Mouse (Mus musculus): ENCODE measurements around the gene Uck2. TPM values are rescaled to one million over a fixed set of nuclear protein-coding genes. Genes with fewer than 3 reads are reported as not detected.

Uck2 gene
- total RNA-seq, 2 experiments from 2014 or later: 16.9 to 29.3 TPM

DNA sequence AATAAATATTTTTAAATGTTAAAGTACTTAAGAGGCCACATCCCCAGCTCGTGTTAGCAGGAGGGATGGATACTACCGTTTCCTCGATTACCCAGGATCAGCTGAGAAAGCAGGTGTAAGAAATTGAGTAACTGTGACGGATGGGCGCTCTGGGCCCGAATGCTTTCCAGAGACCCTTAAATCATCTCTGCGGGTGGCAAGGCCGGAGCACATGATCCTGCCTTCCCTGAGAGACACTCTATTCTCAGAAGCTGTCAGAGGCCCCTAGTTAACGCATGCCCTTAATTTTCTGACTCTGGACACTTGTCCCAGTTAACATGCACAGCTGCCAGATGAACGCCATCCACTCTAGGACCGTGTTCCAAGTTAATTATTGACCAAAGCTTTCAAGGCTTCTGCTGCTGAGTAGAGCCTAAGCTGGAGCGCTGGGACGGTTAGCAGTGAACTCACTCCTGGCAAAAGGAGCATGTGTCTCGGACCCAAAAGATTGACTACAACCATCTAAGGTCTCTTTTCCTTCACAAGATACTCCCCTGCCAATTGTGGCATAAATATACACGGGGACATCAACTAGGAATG lies 28.3 kb downstream of the Uck2 start:
- peak; percentile 33 for DNase-seq

DNA sequence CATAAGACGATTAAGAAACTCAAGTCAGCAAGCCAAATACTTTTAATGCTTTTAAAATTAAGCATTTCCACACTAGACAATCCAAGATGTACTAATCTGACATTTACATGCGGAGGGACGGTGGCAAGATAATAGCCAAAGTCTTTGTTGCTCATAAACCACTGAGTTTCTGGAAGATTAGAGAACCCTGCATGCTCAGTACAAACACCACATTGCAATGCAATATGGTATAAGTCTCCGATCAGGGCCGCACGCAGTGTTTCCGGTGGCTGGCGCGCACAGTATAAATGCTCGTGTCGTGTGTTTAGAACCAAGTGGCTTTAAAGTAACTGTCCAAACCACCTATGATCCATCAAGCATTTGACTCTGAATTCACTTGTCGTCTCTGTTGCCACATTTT lies 31.5 kb downstream of the Uck2 start:
- no peak for DNase-seq

DNA sequence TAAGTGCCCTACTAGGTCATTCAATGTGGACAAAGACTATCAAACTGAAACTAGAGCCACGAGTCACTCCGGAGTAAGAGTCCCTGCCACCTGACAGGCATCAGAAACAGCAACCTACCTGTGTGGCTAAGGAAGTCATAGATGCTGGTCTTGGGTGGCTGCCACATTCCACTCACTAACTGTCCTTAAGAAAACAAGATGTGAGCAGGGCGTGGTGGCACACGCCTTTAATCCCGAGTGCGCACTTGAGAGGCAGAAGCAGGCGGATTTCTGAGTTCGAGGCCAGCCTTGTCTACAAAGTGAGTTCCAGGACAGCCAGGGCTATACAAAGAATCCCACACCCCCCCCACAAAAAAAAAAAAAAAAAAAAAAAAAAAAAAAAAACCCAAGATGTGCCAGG lies 35.2 kb downstream of the Uck2 start:
- DNase-seq: no peak

DNA sequence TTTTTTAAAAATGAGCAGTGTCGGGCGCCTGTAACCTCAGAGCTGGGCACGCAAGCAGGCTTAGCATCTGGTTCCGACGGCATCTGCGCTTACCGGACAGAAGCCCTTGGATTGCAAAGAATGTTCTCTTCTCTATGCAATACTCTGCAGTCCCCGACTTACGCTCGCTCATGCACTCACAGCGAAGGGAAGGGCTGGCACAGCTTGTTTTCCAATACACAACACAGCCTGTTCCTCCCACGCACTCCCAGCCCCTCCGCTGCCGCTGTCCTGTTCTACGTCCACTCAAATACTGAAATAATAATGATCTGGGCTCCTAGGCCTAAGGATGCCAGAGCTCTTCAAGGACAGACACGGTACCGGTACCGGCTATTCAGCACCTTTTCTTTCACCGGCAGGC lies 35.9 kb downstream of the Uck2 start:
- no peak for DNase-seq

DNA sequence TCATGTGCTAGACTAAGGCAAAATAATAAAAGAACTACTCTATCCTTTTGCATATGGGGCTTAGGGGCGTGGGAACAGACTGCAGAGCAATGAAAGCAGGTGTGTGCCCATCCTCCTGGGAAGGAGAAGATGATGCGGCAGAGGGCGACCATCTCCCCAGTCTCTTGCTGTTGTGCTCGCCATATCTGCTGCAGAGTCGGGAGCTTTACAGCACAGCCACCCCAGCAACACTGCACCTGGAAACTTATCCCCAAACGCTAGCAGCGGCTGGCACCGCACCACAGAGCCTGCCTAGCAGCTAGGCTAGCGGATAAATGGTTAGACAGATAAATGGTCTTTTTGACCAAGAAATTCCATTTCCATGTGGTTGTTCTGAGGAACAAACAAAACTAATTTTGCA lies 37.2 kb downstream of the Uck2 start:
- no peak for DNase-seq

DNA sequence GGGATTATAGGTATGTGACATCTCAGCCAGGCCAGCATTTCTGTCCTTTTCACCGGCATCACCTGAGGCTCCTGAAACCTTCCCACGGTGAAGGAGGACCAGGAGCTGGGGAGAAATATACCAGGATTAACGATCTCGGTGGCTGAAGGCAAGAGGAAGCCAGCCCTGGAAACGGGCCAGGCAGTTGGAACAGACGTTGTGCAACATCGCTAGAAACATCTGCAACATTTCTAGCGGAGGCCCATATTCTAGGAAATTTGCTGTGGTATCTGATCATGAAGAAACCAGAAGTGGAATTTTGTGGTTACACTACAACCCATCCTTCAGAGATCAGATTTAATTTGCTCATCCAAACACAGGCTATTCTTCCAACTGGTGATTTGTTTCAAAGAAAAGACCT lies 38.1 kb downstream of the Uck2 start:
- peak; percentile 66 for DNase-seq

DNA sequence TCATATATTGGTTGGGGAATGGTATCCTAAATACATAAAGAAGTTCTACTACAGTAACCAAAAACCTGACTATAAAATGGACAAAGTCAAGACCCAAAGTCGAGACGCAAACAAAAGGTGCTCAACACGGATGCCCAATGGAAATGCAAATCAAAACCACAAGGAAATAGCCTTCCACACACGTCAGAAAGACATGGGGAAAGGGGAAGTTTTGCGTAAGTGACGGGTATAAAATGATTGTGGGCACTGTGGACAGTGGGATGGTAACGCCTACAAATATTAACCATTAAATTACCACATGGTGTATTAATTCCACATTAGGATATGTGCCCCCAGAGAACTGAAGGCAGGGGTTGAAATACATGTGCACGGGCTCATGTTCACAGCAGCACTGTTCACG lies 38.8 kb downstream of the Uck2 start:
- no peak for DNase-seq

DNA sequence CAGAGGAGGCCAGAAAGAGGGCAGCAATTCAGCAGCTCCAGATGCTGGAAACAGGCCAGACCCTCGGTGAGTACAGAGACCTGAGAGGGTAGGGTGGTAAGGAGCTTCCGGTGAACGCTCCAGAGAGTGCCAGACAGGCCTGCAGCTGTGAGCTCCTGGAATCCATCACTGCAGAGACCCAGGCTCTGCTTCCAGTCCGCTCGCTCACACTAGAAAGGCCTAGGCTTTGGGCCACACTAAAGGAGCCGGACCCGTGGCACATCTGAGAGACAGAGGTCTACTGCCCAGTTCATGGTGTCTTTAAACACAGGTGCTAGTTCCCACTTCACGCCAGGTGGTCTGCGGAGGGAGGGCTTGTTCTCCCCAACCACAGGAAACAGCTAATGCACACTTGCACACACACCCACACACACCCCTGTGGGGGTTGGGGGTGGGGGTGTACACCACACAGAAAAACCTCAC lies 39.9 kb downstream of the Uck2 start:
- DNase-seq: no peak

DNA sequence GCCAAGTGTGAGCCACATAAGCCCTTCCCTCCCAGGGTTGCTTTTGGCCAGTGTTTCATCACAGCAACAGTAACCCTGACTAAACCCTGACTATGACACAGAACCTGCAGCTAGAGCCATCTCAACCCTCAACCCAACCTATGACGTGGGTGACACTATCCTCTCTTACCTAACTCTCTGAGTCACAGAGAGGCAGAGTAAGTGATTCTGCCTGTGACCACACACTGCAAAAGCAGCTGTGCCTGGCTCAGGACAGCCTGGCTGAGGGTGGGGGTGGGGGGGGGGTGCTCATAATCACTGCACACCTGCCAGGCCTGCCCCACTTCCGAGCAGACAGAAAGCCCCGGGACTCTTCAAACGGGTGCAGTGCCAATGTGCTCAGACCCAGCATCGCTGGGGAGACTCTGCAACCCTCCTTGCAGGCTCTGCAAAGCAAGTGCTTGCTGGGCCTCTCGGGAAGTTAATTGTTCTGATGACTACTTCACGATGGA lies 42.9 kb downstream of the Uck2 start:
- no peak for DNase-seq

DNA sequence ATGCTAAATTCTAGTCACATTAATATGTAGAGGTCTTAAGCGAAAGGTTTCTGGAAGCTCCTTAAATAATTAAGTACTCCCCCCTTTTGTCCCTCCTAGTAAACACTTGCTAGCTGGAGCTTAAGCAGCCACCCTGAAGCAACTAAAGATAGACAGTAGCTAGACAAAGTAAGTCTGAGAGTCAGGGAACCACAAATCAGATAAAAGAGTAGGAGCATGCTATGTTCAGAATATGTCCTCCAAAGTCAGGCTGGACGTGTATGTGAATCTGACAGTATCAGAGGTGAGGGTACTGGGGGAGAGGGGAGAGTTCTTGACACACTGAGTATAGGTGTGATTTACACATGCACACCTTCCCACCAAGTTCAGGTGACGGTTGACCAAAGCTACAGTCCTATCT lies 43.6 kb downstream of the Uck2 start:
- DNase-seq: no peak

DNA sequence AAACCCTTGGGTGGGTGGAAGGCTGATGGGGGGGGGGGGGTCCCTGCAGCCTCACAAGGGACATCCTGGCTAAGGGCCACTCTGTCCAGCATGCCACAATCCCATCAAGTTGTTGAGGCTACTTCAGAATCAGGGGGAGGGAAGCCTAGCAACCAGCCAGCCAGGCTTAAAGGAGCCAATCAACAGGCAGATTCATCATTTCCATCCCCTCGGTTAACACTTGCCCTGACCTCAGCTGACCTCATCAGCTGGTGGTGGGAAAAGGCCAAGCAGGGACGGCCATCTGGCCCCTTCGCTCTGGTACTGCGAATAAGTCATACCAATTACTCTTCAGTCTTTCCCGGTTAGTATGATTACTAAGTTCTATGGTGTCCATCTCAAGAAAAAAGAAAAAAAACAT lies 44.8 kb downstream of the Uck2 start:
- peak; percentile 36 for DNase-seq

DNA sequence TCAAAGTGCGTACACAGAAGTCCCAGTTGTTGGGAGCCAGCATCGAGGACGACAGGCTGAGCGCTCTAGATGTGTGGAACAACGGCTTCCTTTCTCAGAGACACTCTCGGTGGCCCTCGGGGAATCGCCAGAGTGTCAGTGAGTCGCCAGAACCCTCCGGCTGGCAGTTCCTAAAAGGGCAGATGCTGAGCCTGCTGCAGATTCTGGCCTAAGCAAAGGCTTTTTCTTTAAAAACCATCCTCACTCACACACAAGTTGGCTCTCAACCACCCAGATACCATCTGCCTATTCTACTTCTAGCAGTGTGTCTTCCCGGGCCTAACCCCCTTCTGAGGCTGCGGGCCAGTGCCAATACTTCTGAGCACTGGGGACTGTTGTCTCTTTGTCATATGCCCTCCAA lies 45.2 kb downstream of the Uck2 start:
- no peak for DNase-seq

DNA sequence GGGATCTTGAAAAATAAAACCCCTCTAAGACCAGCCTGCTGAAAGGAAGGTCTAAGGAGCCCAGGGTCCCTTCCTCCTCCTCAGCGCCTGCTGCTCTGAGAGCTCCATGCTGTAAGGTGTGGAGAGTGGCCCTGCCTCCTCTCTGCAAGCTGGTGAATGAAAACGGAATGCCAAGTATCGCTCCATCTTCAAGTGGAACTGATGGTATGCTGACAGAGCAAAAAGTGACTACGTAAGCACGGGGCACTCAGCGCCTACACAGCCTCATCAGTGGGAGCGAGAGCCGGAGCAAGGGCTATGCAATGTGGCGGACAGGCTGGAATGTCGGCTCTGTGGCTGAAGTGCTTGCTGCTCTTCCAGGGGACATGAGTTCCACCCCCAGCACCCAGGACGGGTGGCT lies 47.3 kb downstream of the Uck2 start:
- no peak for DNase-seq

DNA sequence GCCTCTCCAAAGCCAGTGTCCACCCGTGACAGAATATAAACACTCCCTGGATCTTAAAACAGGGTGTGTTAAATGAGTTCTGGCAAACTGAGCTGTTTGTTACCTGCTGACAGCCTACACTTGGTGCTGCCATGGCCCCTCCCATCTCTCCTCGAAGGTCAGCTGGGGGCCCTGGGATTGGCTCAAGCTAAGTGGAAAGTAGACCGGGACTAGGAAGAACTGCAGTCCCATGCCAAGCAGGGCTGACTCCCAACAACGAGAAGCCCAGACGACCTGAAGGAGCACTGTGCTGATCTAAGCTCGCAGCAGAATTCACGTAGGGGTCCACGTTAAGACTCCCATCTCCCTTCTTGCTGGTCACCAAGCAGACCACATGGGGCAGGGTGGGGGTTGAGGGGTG lies 48.3 kb downstream of the Uck2 start:
- peak; percentile 38 for DNase-seq

DNA sequence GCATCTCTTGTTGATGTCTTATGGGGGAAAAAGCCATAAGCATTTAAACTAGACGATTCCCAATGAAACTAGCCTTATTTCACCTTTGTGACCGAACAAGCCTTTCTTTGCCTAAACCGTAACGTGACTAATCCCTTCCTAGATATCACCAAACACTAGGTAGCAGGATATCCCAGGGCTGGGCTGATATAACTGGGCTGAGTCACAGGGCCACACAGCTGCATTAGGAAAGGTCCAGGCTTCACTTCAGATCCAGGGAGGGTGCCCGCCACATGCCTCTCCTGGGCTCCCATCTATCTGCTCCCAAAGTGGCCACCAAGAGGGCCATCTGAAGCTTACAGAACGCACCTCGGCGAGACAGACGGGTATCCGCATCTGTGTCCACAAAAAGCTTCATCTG lies 50.8 kb downstream of the Uck2 start:
- DNase-seq: no peak

DNA sequence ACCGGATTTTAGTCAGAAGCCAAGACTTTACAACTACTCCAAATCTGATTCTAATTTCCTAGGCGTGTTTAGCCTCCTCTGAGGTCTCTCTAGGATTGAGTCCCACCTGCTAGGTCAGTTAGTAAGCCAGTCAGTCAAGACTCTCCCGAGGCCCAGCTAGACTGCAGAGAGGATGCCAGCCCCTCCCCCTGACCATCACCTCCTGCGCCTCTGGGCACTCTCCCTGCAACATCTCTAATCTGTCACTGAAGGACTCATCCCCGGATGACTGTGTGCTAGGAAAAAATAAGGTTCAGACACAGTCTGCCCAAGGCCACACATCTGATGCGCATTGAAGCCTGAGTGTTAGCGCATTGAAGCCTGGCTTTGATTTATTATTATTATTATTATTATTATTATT lies 52.2 kb downstream of the Uck2 start:
- no peak for DNase-seq

DNA sequence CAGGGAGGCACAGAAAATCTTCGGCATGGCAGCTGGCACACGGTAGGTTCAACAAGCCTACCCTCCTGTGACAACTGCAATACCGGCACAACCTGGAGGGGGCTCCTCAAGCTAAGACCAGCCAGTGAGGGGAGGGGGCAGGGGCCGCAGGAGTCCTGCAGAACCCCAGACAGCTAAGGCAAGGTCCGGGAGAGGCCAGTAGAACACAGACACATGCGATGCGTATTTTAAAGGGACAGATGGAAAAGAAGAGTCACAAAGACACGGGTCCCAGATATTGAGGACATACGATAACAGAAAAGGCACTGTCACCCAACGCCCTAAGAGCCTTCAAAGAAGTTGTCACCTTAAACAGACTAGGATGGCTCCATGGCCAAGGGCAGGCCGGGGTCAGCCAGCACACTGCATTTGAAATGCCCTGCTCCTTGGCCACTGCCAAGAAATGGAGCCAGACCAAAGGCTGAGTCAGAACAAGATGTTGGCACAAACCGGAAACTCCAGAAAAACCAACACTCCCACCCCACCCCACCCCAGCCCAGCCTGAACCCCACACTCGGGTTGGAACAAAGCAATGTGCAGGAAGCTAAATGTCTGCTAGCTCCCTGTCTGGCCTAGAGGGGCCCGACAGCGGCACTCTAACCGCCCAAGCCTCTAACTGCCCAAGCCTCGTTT lies 53.4 kb downstream of the Uck2 start:
- no peak for DNase-seq

DNA sequence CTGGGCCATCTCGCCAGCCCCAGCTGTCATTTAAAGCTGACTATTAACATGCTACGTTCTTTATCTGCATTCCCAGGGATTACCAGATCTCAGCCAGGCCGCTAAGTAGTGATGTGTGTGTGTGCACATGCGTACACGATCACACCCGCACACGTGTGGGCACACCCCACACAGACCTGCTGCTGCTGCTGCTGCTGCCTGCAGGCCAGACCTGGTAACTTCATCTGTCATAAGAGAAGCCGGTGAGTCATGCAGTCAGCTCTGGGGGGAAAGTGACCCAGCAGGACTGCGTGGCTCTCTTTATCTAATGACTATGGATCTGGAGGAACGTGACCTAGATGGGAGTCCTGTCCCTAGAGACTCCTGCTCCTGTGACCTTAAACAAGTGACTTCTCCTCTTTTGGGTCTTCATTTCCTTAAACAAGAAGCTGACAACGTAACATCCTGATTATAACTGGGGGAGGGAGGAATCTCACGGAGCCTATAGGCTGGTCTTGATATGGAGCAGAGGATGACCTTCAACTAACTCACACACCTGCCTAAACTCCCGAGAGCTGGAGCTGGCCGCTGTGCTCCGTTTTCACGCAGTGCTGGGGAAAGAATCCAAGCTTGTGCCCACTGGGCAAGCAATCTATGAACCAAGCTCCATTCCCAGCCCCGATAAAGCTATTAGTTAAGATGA lies 54.0 kb downstream of the Uck2 start:
- no peak for DNase-seq

DNA sequence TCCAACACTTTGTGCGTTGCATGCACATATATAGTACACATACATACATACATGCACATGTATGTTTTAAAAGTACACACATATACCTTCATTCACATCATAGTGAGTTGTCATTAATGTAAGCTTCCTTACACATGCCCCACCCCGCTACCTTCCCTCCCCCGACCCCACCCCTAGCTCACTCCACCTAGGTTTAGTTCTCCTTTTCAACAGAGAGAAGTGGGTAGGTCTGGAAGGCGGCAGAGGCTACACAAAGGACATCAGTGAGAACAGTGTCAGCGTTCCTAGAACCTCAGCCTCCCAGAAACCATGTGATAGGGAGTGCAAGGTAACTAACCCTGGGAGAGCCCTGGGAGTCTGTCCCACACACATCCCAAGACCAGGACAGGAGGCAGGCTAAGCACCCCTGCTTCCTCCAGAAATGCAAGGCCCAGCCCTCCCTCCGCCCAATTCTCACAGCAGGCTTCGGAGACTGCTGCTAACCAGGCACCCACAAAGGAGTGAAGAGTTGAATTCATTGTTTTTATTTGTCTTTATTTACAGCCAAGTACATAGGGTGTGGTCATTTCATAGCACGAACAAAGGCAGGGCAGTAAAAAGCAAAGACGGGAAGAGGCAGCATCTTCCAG lies 62.6 kb downstream of the Uck2 start:
- DNase-seq: no peak

DNA sequence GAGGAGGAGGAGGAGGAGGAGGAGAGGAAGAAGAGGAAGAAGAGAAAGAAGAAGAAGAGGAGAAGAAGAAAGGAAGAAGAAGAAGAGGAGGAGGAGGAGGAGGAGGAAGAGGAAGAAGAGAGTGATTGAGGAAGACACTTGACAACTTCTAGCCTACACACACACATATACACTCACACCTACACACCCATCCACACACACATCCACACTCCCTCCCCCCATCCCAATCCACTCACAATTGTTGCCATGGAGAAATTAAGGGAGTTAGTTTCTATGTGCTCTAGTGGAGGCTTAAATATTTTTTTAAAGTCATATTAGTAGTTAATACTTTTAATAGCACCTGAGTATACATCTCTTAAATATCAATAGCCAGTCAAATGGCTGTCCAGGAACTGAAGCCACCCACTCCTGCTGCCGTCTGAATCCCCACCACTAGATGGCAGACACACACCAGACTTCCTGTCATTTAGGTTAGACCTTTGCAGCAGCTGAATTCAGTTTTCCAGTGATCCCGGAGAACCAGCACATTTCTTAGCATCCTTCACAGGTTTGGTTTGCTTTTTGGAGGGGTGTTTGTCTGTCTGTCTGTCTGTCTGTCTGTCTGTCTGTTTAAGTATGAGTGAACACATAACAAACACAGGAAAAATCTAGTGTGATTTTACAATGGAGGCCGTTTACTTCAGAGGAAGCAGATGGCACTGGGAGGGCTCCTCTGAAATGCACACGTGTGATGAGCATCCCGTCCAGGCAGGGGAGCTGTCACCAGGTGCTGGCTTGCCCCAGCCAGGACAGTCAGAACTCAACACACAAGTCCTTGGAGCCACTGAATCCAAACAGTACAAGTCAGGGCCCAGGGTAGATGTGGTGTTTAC lies 64.6 kb downstream of the Uck2 start:
- peak; percentile 49 for DNase-seq

DNA sequence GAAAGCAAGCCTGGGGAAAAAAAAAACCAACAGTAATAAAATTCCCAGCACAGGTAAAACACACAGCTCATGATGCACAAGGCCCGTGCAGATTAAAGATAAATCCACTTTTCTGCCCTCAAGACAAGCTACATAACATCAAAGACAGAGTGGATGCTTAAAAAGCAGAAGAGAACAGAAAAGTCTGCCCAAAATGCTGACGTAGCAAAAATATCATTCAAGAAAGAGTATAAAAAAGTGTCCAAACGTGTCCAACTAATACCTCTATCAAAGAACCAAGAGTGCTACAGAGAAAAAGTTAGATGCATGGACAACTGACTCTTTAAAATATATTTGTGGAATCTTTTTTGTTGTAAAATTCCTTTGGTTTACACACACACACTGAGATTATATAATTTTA lies 69.7 kb downstream of the Uck2 start:
- no peak for DNase-seq

DNA sequence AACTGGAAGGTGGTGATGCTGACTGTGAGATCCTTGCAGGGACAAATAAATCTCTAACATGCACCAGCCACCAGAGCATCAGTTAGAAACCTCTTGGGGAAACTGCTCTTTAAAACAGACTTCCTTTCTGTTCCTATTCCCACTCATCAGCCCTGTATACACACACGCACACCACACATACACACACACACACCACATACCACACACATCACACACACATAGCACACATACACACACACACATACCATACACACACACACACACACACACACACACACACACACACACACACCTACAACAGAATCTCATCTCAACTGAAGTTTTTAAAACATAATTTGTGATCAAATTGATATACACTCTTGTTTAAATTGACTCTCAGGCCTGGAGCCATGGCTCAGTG lies 72.4 kb downstream of the Uck2 start:
- no peak for DNase-seq

Data from gastrocnemius, postnatal 25 days (tissue).